ENCODE assay signal across 8 mouse cellular contexts in genomic region chr7:44356590-44357481, GRCm38 (mm10). TPM values are rescaled to one million over a fixed set of nuclear protein-coding genes. Genes with fewer than 3 reads are reported as not detected.
DNase-seq lines count a peak whose midpoint lies in the region; ATAC-seq lines count a peak whose summit lies in the region.

No protein-coding gene starts in this region.

- peaks cover 66% of the 10 kb centered on the region for H3K4me1 ChIP-seq in heart, embryonic 10.5 days
- H3K4me1 ChIP-seq in limb, embryonic 10.5 days, result peaks cover 65% of the 10 kb centered on the region

- H3K36me3 ChIP-seq in heart, embryonic 10.5 days, result no peaks in the 10 kb centered on the region
- no peaks in the 10 kb centered on the region for H3K36me3 ChIP-seq in limb, embryonic 10.5 days

- no peak for ATAC-seq in frontal cortex, adult (ENCODE audit: low TSS enrichment)

- H3K27ac ChIP-seq in heart, embryonic 10.5 days, result peak overlapping the region; percentile 82
- H3K27ac ChIP-seq in limb, embryonic 10.5 days, result no peak overlapping the region

- no peak for DNase-seq in heart, embryonic 10.5 days (ENCODE audit: low spot score)
- no peak for DNase-seq in heart, adult 9 months (ENCODE audit: low spot score in 2 of 2)
- peak; percentile 35 for DNase-seq in right cerebral cortex, postnatal 4 days
- DNase-seq in right cerebral cortex, adult 18-20 months, result no peak
- DNase-seq in limb, embryonic 10.5 days (ENCODE audit: low spot score), result peak; percentile 47
- DNase-seq in spleen, postnatal 4 days (ENCODE audit: low spot score in 2 of 2), result no peak
- DNase-seq in spleen, postnatal 36 days (ENCODE audit: low spot score in 2 of 2), result no peak

- H3K27me3 ChIP-seq in heart, embryonic 10.5 days (ENCODE audit: insufficient read depth, poor library complexity, severe bottlenecking), result peaks cover 87% of the 10 kb centered on the region
- peaks cover 100% of the 10 kb centered on the region for H3K27me3 ChIP-seq in limb, embryonic 10.5 days (ENCODE audit: low read depth, poor library complexity, severe bottlenecking)

- peak overlapping the region; percentile 53 for H3K4me3 ChIP-seq in heart, embryonic 10.5 days
- peak overlapping the region; percentile 34 for H3K4me3 ChIP-seq in limb, embryonic 10.5 days

- no peaks in the 10 kb centered on the region for H3K9me3 ChIP-seq in heart, embryonic 10.5 days
- H3K9me3 ChIP-seq in limb, embryonic 10.5 days (replicated peaks), result no peaks in the 10 kb centered on the region

- WGBS in heart, embryonic 10.5 days, result 2% methylated on average over 35 of the region's 35 CpGs
- WGBS in limb, embryonic 10.5 days, result under 1% methylated on average over 35 of the region's 35 CpGs

RNA-seq across cellular contexts. Expression of gene Syt3, which starts 27.1 kb away (rescaled TPM):
- 0.74 and 0.78 TPM in 2 replicates for polyA plus RNA-seq in heart, embryonic 10.5 days (2016; fragmentation: Nextera tagmentation; extraction: Ambion mirVana)
- 1.1 and 1.9 TPM in 2 replicates for polyA plus RNA-seq in limb, embryonic 10.5 days (2016; fragmentation: Nextera tagmentation; extraction: Ambion mirVana)

RNA-seq across cellular contexts. Expression of gene 1700008O03Rik, which starts 28.8 kb away (rescaled TPM):
- polyA plus RNA-seq in heart, embryonic 10.5 days (2016; fragmentation: Nextera tagmentation; extraction: Ambion mirVana), result 0.49 and 0.83 TPM in 2 replicates
- 0.50 and 0.68 TPM in 2 replicates for polyA plus RNA-seq in limb, embryonic 10.5 days (2016; fragmentation: Nextera tagmentation; extraction: Ambion mirVana)

RNA-seq across cellular contexts. Expression of gene Shank1, which starts 46.8 kb away (rescaled TPM):
- 0.47 and 0.84 TPM in 2 replicates for polyA plus RNA-seq in heart, embryonic 10.5 days (2016; fragmentation: Nextera tagmentation; extraction: Ambion mirVana)
- 0.31 and 0.40 TPM in 2 replicates for polyA plus RNA-seq in limb, embryonic 10.5 days (2016; fragmentation: Nextera tagmentation; extraction: Ambion mirVana)

RNA-seq across cellular contexts. Expression of gene Clec11a, which starts 50.1 kb away (rescaled TPM):
- 0.60 and 1.2 TPM in 2 replicates for polyA plus RNA-seq in heart, embryonic 10.5 days (2016; fragmentation: Nextera tagmentation; extraction: Ambion mirVana)
- polyA plus RNA-seq in limb, embryonic 10.5 days (2016; fragmentation: Nextera tagmentation; extraction: Ambion mirVana), result 1.1 and 1.7 TPM in 2 replicates

Comparison
In these comparisons a context has a peak if more than half of its experiments do, and no peak if none do; other contexts are left out.
1. DNase-seq: peak in right cerebral cortex, postnatal 4 days (single experiment) and limb, embryonic 10.5 days (single experiment); none in heart, embryonic 10.5 days (single experiment), heart, adult 9 months (0 of 2), right cerebral cortex, adult 18-20 months (single experiment), spleen, postnatal 4 days (0 of 2) and spleen, postnatal 36 days (0 of 2).